Mouse (Mus musculus) MEL (cell line): ENCODE results near the gene Sipa1l2.

Experiments
- CTCF ChIP-seq, 3 experiments: IDR thresholded peaks in 2 of 3; conservative IDR thresholded peaks in 1 of 3; 2 replicates each; pipeline ENCODE4 v1.5.1; 2011 to 2012; ENCODE audit warnings: low read length in 3 of 3, low read depth in 2 of 3, mild to moderate bottlenecking in 2 of 3, improper control_type of control experiment in 1 of 3, inconsistent platforms in 1 of 3, mixed read lengths in 1 of 3, moderate library complexity in 1 of 3; ENCODE audit not compliant: control insufficient read depth in 1 of 3, insufficient read depth in 1 of 3, poor library complexity in 1 of 3, severe bottlenecking in 1 of 3
- EP300 ChIP-seq, 2 experiments: IDR thresholded peaks; 2 replicates each; pipeline ENCODE4 v1.6.1; 2011; ENCODE audit warnings: improper control_type of control experiment in 2 of 2, low read length in 2 of 2, low read depth in 1 of 2, mild to moderate bottlenecking in 1 of 2
- ETS1 ChIP-seq: IDR thresholded peaks from 2 replicates; pipeline ENCODE4 v1.6.1; 2012; ENCODE audit warnings: low read depth, mild to moderate bottlenecking, inconsistent platforms, low read length, improper control_type of control experiment, moderate library complexity
- GATA1 ChIP-seq: IDR thresholded peaks from 2 replicates; pipeline ENCODE4 v1.6.1; 2011; ENCODE audit warnings: low read depth, low read length, improper control_type of control experiment
- JUND ChIP-seq: IDR thresholded peaks from 2 replicates; pipeline ENCODE4 v1.6.1; 2011; ENCODE audit warnings: low read depth, mild to moderate bottlenecking, improper control_type of control experiment, low read length
- MEF2A ChIP-seq: IDR thresholded peaks from 2 replicates; pipeline ENCODE4 v1.6.1; 2014; ENCODE audit warnings: low read depth, mild to moderate bottlenecking, inconsistent platforms, low read length, improper control_type of control experiment; ENCODE audit not compliant: poor library complexity, insufficient replicate concordance, severe bottlenecking; ENCODE audit errors: extremely low read depth
- MYB ChIP-seq: IDR thresholded peaks from 2 replicates; pipeline ENCODE4 v1.6.1; 2011; ENCODE audit warnings: mild to moderate bottlenecking, low read depth, low read length, improper control_type of control experiment
- POLR2A ChIP-seq, 2 experiments: IDR thresholded peaks; 2 replicates each; pipeline ENCODE4 v1.6.1; 2011 to 2012; ENCODE audit warnings: low read length in 2 of 2, mild to moderate bottlenecking in 2 of 2, control low read depth in 1 of 2, improper control_type of control experiment in 1 of 2, low read depth in 1 of 2, moderate library complexity in 1 of 2; ENCODE audit not compliant: control insufficient read depth in 1 of 2, insufficient read depth in 1 of 2, poor library complexity in 1 of 2
- POLR2AphosphoS2 ChIP-seq: IDR thresholded peaks from 2 replicates; pipeline ENCODE4 v1.6.1; 2011; ENCODE audit warnings: low read length, improper control_type of control experiment
- POLR2AphosphoS5 ChIP-seq: IDR thresholded peaks from 2 replicates; pipeline ENCODE4 v1.6.1; 2012; ENCODE audit warnings: low read depth, borderline replicate concordance, mild to moderate bottlenecking, inconsistent platforms, low read length, moderate library complexity, mixed read lengths
- USF1 ChIP-seq: IDR thresholded peaks from 2 replicates; pipeline ENCODE4 v1.6.1; 2014; ENCODE audit warnings: low read depth, mild to moderate bottlenecking, inconsistent platforms, low read length, improper control_type of control experiment, moderate library complexity
- USF2 ChIP-seq, 2 experiments: IDR thresholded peaks; 2 replicates each; pipeline ENCODE4 v1.6.1; 2011 to 2012; ENCODE audit warnings: improper control_type of control experiment in 2 of 2, low read length in 2 of 2, borderline replicate concordance in 1 of 2, inconsistent platforms in 1 of 2, low read depth in 1 of 2, mild to moderate bottlenecking in 1 of 2; ENCODE audit not compliant: insufficient read depth in 1 of 2
- ZNF384 ChIP-seq: IDR thresholded peaks from 2 replicates; pipeline ENCODE4 v1.6.1; 2012; ENCODE audit warnings: low read depth, mild to moderate bottlenecking, inconsistent platforms, low read length, improper control_type of control experiment

GRCm38 (mm10) chr8:125570389-125570788 is 781 bp upstream of the Sipa1l2 start:
- TF ChIP-seq USF1 = no peak
- no peak for TF ChIP-seq CTCF (IDR thresholded peaks at IDR 0.05 in 2 of 3, conservative IDR thresholded peaks at IDR 0.05 in 1 of 3; ENCODE audit: control insufficient read depth in 1 of 3, insufficient read depth in 1 of 3, low read depth in 2 of 3, low read length in 3 of 3, poor library complexity in 1 of 3, severe bottlenecking in 1 of 3)
- TF ChIP-seq MYB = no peak
- no peak for TF ChIP-seq POLR2AphosphoS5
- TF ChIP-seq USF2 (IDR thresholded peaks at IDR 0.05; ENCODE audit: borderline replicate concordance in 1 of 2, insufficient read depth in 1 of 2, low read depth in 1 of 2, low read length in 2 of 2) = no peak
- TF ChIP-seq EP300 (IDR thresholded peaks at IDR 0.05; ENCODE audit: low read depth in 1 of 2, low read length in 2 of 2) = no peak
- no peak for TF ChIP-seq POLR2AphosphoS2
- no peak for TF ChIP-seq POLR2A (IDR thresholded peaks at IDR 0.05; ENCODE audit: control insufficient read depth in 1 of 2, insufficient read depth in 1 of 2, low read depth in 1 of 2, low read length in 2 of 2, poor library complexity in 1 of 2)
- TF ChIP-seq MEF2A = no peak
- TF ChIP-seq ZNF384 = no peak
- no peak for TF ChIP-seq GATA1
- TF ChIP-seq JUND = no peak
- TF ChIP-seq ETS1 = no peak
